Mouse (Mus musculus) inflammation-experienced regulatory T-cells, adult 6 months (primary cell): ENCODE data around the gene Card6. TPM values are rescaled to one million over a fixed set of nuclear protein-coding genes. Genes with fewer than 3 reads are reported as not detected.

Experiments
- ATAC-seq: one replicate; pipeline ENCODE4 v1.8.0; 2017
- polyA plus RNA-seq, 3 experiments: library from polyadenylated mRNA; unstranded; fragments of 100-300 nt; shearing (Covaris generic); gene quantifications; one replicate each; pipeline ENCODE4 v1.2.1; 2017

The Card6 gene
- polyA plus RNA-seq, 3 experiments from 2014 or later: 15.9 to 41.4 (median 35.3) TPM

DNA sequence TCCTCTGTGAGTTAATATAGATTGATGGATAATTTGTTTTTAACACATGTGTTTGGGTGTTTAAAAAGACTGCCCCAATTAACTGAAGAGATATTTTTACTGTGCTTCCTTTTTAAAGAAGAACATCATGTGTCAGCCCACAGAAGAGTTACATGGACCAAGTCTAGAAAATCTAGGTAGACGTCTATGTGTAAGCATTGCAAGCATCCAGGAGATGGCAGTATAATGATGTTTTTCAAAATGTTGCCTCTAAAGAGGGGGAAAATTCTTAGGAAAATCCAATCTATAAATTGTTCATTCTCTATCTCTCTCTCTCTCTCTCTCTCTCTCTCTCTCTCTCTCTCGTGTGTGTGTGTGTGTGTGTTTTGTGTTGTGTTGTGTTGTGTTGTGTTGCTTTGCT is 22.2 kb downstream of the Card6 start:
- ATAC-seq: peak; percentile 64

DNA sequence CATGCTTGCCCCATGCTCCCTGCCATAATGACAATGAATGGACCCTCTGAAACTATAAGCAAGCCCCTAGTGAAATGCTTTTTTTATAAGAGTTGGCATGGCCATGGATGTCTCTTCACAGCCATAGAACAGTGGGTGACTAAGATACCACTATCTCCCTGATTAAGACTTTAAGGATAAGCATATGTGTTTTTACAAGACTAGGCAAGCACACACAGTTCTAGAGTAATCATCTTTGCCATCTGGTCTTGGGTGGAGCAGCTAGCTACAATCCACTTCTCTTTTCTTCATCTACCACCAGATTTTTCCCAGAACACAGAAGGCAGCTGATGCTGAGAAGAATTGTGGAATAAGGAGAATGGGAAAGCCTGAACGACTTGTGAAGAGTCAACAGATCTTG is 27.1 kb downstream of the Card6 start:
- no peak for ATAC-seq

GRCm38 (mm10) chr15:5068801-5069518 is 39.4 kb downstream of the Card6 start:
- ATAC-seq: no peak

DNA sequence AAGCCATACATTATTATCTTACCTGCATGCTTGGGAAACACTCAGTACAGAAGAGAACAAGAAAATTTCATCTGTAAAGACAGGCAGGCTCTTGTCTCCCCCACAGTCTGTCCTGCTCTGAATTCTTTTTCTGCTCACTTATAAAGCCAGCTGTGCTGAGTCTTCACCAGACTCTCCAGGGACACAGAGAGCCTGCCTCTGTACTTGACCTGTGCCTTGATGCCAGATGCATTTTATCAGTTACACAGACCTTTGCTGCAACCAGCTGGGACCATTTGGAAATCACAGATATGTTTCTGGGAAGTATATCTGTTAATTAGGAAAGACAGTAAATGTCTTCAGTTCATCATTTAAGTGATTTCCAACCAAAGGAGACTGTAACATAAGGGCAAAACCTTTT is 44.7 kb downstream of the Card6 start, which contains the start of gene C7:
TSS of gene C7 (minus strand) at position 106 of the 400 bp plus-strand sequence.
- no peak for ATAC-seq

Other genes with a start within 250 kb of the Card6 start
- gene Mroh2b, start 209.8 kb downstream of the Card6 start, polyA plus RNA-seq: not detected
- not detected for gene C7, start 44.8 kb downstream of the Card6 start, polyA plus RNA-seq
- 1,000 to 10,000 TPM; 1,587 to 2,567 (median 2,159) TPM for gene Rpl37, start 8.1 kb upstream of the Card6 start, polyA plus RNA-seq
- 10 to 100 TPM; 18.1 to 22.5 (median 21.9) TPM for gene Prkaa1, start 35.3 kb upstream of the Card6 start, polyA plus RNA-seq
- 10 to 100 TPM; 58.5 to 62.4 (median 61.3) TPM for gene Ttc33, start 77.0 kb upstream of the Card6 start, polyA plus RNA-seq
- 10 to 100 TPM; 25.0 to 27.1 (median 26.3) TPM for gene Ptger4, start 135.6 kb upstream of the Card6 start, polyA plus RNA-seq